Mouse (Mus musculus) CH12.LX (cell line): ENCODE data around the gene Gmds.

Experiments
- CHD2 ChIP-seq: IDR thresholded peaks from 2 replicates; pipeline ENCODE4 v1.6.1; 2011; ENCODE audit warnings: low read length, improper control_type of control experiment
- CTCF ChIP-seq, 2 experiments: IDR thresholded peaks in 1 of 2; conservative IDR thresholded peaks in 1 of 2; 2 replicates each; pipeline ENCODE4 v1.5.1; 2011 to 2012; ENCODE audit warnings: low read depth in 2 of 2, low read length in 2 of 2, improper control_type of control experiment in 1 of 2, inconsistent platforms in 1 of 2, mild to moderate bottlenecking in 1 of 2, moderate library complexity in 1 of 2
- EP300 ChIP-seq: IDR thresholded peaks from 2 replicates; pipeline ENCODE4 v1.6.1; 2011; ENCODE audit warnings: low read length, improper control_type of control experiment
- ETS1 ChIP-seq: conservative IDR thresholded peaks from 2 replicates; pipeline ENCODE4 v1.6.1; 2012; ENCODE audit warnings: low read depth, mild to moderate bottlenecking, inconsistent platforms, low read length, improper control_type of control experiment, moderate library complexity
- GABPA ChIP-seq: IDR thresholded peaks from 2 replicates; pipeline ENCODE4 v1.6.1; 2012; ENCODE audit warnings: low read depth, low read length, improper control_type of control experiment, inconsistent platforms; ENCODE audit not compliant: insufficient replicate concordance
- KAT2A ChIP-seq: IDR thresholded peaks from 2 replicates; pipeline ENCODE4 v1.6.1; 2012; ENCODE audit warnings: low read length, improper control_type of control experiment, inconsistent platforms; ENCODE audit not compliant: insufficient replicate concordance
- MAX ChIP-seq: IDR thresholded peaks from 2 replicates; pipeline ENCODE4 v1.6.1; 2011; ENCODE audit warnings: low read length, improper control_type of control experiment
- POLR2A ChIP-seq: IDR thresholded peaks from 2 replicates; pipeline ENCODE4 v1.6.1; 2011; ENCODE audit warnings: low read depth, mild to moderate bottlenecking, improper control_type of control experiment, low read length
- SMC3 ChIP-seq: IDR thresholded peaks from 2 replicates; pipeline ENCODE4 v1.6.1; 2011; ENCODE audit warnings: low read depth, low read length, improper control_type of control experiment
- TCF12 ChIP-seq: IDR thresholded peaks from 2 replicates; pipeline ENCODE4 v1.6.1; 2014; ENCODE audit warnings: low read depth, mild to moderate bottlenecking, inconsistent platforms, low read length, improper control_type of control experiment
- ZC3H11A ChIP-seq: IDR thresholded peaks from 2 replicates; pipeline ENCODE4 v1.6.1; 2012; ENCODE audit warnings: low read depth, mild to moderate bottlenecking, inconsistent platforms, low read length, improper control_type of control experiment
- ZMIZ1 ChIP-seq: IDR thresholded peaks from 2 replicates; pipeline ENCODE4 v1.6.1; 2012; ENCODE audit warnings: low read depth, mild to moderate bottlenecking, inconsistent platforms, low read length, improper control_type of control experiment

- TF ChIP-seq ZC3H11A (no peak), SMC3 (no peak), MAX (no peak), KAT2A (no peak), ZMIZ1 (no peak), POLR2A (no peak), EP300 (no peak), CTCF (conservative IDR thresholded peaks at IDR 0.05 in 1 of 2, IDR thresholded peaks at IDR 0.05 in 1 of 2; ENCODE audit: low read depth in 2 of 2, low read length in 2 of 2) (no peak), GABPA (no peak), CHD2 (no peak), ETS1 (no peak), TCF12 (no peak)
These were observed 363.6 kb downstream of the Gmds start for GRCm38 (mm10) chr13:31974751-31975479.
